In genomic region chr10:51233592-51233991, GRCm38 (mm10) we compare ENCODE assay signal across 26 mouse cellular contexts.
DNase-seq lines count a peak whose midpoint lies in the region; ATAC-seq and TF ChIP-seq lines count a peak whose summit lies in the region.
"Had no signal": no experiment of that assay in that cellular context is flagged by ENCODE, and none has a peak within 500 bp of the region (broad histone marks: within the 10 kb centered on the region; RNA-seq: fewer than 3 reads in every experiment).

No protein-coding gene starts in this region.

- no peak overlapping the region for H3K4me2 ChIP-seq in liver, embryonic 12.5 days
- H3K4me2 ChIP-seq in myocyte (ENCODE audit: low read depth): no peak overlapping the region
- no peak overlapping the region for H3K4me2 ChIP-seq in forebrain, embryonic 11.5 days (ENCODE audit: low read depth, low read length, severe bottlenecking)
- H3K4me2 ChIP-seq: embryonic facial prominence, embryonic 12.5 days; forebrain, embryonic 13.5 days; heart, embryonic 11.5 days; hindbrain, embryonic 13.5 days had no signal

- H3ac ChIP-seq in myocyte (ENCODE audit: control insufficient read depth, insufficient read length): no peak overlapping the region

- H3K36me3 ChIP-seq in liver, adult 2 months (ENCODE audit: control insufficient read depth, insufficient read depth, low read length): no peaks in the 10 kb centered on the region
- H3K36me3 ChIP-seq in liver, embryonic 12.5 days: no peaks in the 10 kb centered on the region
- H3K36me3 ChIP-seq in myocyte (ENCODE audit: control insufficient read depth, insufficient read depth): no peaks in the 10 kb centered on the region
- H3K36me3 ChIP-seq in forebrain, embryonic 11.5 days (ENCODE audit: control insufficient read depth, insufficient read depth, low read length): no peaks in the 10 kb centered on the region
- no peaks in the 10 kb centered on the region for H3K36me3 ChIP-seq in kidney, adult 2 months (ENCODE audit: control insufficient read depth, insufficient read depth, low read length)
- H3K36me3 ChIP-seq: embryonic facial prominence, embryonic 12.5 days; hindbrain, embryonic 10.5 days; hindbrain, embryonic 13.5 days had no signal

- no peaks in the 10 kb centered on the region for H3K79me2 ChIP-seq in liver, adult 2 months (ENCODE audit: control insufficient read depth, insufficient read depth, low read length)
- no peaks in the 10 kb centered on the region for H3K79me2 ChIP-seq in myocyte (ENCODE audit: control insufficient read depth, insufficient read depth)

- H3K9me3 ChIP-seq in liver, embryonic 12.5 days (replicated peaks): no peaks in the 10 kb centered on the region
- H3K9me3 ChIP-seq in forebrain, embryonic 11.5 days (ENCODE audit: control insufficient read depth, low read length): no peaks in the 10 kb centered on the region
- H3K9me3 ChIP-seq: embryonic facial prominence, embryonic 12.5 days; forebrain, embryonic 13.5 days; hindbrain, embryonic 10.5 days; hindbrain, embryonic 13.5 days had no signal

- no peaks in the 10 kb centered on the region for H3K27me3 ChIP-seq in liver, adult 2 months (ENCODE audit: control insufficient read depth, insufficient read depth, low read length)
- no peaks in the 10 kb centered on the region for H3K27me3 ChIP-seq in liver, embryonic 12.5 days (replicated peaks)
- H3K27me3 ChIP-seq in myocyte (ENCODE audit: control insufficient read depth, insufficient read depth, insufficient read length): no peaks in the 10 kb centered on the region
- H3K27me3 ChIP-seq in forebrain, embryonic 11.5 days (ENCODE audit: control insufficient read depth, insufficient read depth, low read length): no peaks in the 10 kb centered on the region
- H3K27me3 ChIP-seq in kidney, adult 2 months (replicated peaks; ENCODE audit: control insufficient read depth, insufficient read depth, low read length): no peaks in the 10 kb centered on the region
- H3K27me3 ChIP-seq: embryonic facial prominence, embryonic 12.5 days; forebrain, embryonic 13.5 days had no signal

- no peak overlapping the region for H3K27ac ChIP-seq in liver, adult 2 months (replicated peaks; ENCODE audit: insufficient read depth, low read depth, low read length)
- H3K27ac ChIP-seq in liver, embryonic 12.5 days: no peak overlapping the region
- no peak overlapping the region for H3K27ac ChIP-seq in forebrain, embryonic 11.5 days (ENCODE audit: low read depth, low read length)
- H3K27ac ChIP-seq in kidney, adult 2 months (ENCODE audit: insufficient read depth, low read depth, low read length): no peak overlapping the region
- H3K27ac ChIP-seq: embryonic facial prominence, embryonic 12.5 days; forebrain, embryonic 13.5 days; gastrocnemius, adult 2 months; hindbrain, embryonic 10.5 days; hindbrain, embryonic 13.5 days had no signal

- no peak overlapping the region for H3K9ac ChIP-seq in liver, adult 2 months (ENCODE audit: low read depth, low read length)
- no peak overlapping the region for H3K9ac ChIP-seq in liver, embryonic 12.5 days
- H3K9ac ChIP-seq in forebrain, embryonic 11.5 days (ENCODE audit: low read length): no peak overlapping the region
- H3K9ac ChIP-seq: embryonic facial prominence, embryonic 12.5 days; forebrain, embryonic 13.5 days; hindbrain, embryonic 13.5 days had no signal

- TF ChIP-seq CTCF in liver, adult 2 months (IDR thresholded peaks at IDR 0.05; ENCODE audit: low read depth, low read length): no peak
- no peak for TF ChIP-seq CTCF in kidney, adult 2 months (conservative IDR thresholded peaks at IDR 0.05; ENCODE audit: insufficient read depth, insufficient read length, low read depth, low read length)

- no peak for TF ChIP-seq POLR2A in liver, adult 2 months (IDR thresholded peaks at IDR 0.05; ENCODE audit: extremely low read depth, insufficient read depth, low read length)
- TF ChIP-seq POLR2A in myocyte (IDR thresholded peaks at IDR 0.05; ENCODE audit: insufficient read length, low read depth): no peak
- no peak for TF ChIP-seq POLR2A in kidney, adult 2 months (IDR thresholded peaks at IDR 0.05; ENCODE audit: low read depth, low read length)

- no peak overlapping the region for H3K4me3 ChIP-seq in liver, adult 2 months (ENCODE audit: insufficient read depth, low read depth, low read length)
- H3K4me3 ChIP-seq in liver, embryonic 12.5 days: no peak overlapping the region
- no peak overlapping the region for H3K4me3 ChIP-seq in myocyte
- H3K4me3 ChIP-seq in forebrain, embryonic 11.5 days (ENCODE audit: low read depth, low read length): no peak overlapping the region
- no peak overlapping the region for H3K4me3 ChIP-seq in kidney, adult 2 months (ENCODE audit: insufficient read depth, low read depth, low read length)
- H3K4me3 ChIP-seq: embryonic facial prominence, embryonic 12.5 days; erythroblast, embryonic 14.5 days; forebrain, embryonic 13.5 days; gastrocnemius, adult 2 months; hindbrain, embryonic 10.5 days; hindbrain, embryonic 13.5 days had no signal

- ATAC-seq in liver, embryonic 12.5 days: no peak
- no peak for ATAC-seq in forebrain, embryonic 11.5 days (replicated peaks; ENCODE audit: low FRiP score)
- ATAC-seq: activated CD4-positive, CD25-positive, alpha-beta regulatory T cell, adult 4 months; forebrain, embryonic 13.5 days; forebrain, embryonic 16.5 days; hindbrain, embryonic 16.5 days had no signal

- DNase-seq in embryo, embryonic 10 days (ENCODE audit: low spot score): peak; percentile 34
- DNase-seq in embryo, embryonic 9.5 days (ENCODE audit: extremely low spot score): no peak
- DNase-seq in liver, adult 2 months (ENCODE audit: extremely low read depth, low read depth, low spot score): peak; percentile 5
- DNase-seq in forelimb bud, embryonic 11.5 days (ENCODE audit: low read depth, low spot score): peak; percentile 57
- DNase-seq in forebrain, embryonic 11.5 days (ENCODE audit: low spot score): no peak
- DNase-seq in kidney, adult 2 months: no peak
- DNase-seq: adrenal gland, adult 8-10 months; adrenal gland, postnatal 25 days; cerebellum, adult 11-12 months; cerebellum, adult 8-10 months; cerebellum, postnatal 10 days; cerebellum, postnatal 36 days; gastrocnemius, adult 2 months; gastrocnemius, postnatal 14 days; heart, adult 11 months had no signal

- H3K4me1 ChIP-seq in liver, adult 2 months (ENCODE audit: control insufficient read depth, insufficient read depth, low read length): no peaks in the 10 kb centered on the region; the same call in 1 of the 2 replicates
- no peaks in the 10 kb centered on the region for H3K4me1 ChIP-seq in liver, embryonic 12.5 days
- peaks cover 4% of the 10 kb centered on the region; the same call in 1 of the 2 replicates for H3K4me1 ChIP-seq in forebrain, embryonic 11.5 days (replicated peaks; ENCODE audit: control insufficient read depth, insufficient read depth, low read length)
- no peaks in the 10 kb centered on the region for H3K4me1 ChIP-seq in kidney, adult 2 months (ENCODE audit: control insufficient read depth, insufficient read depth, low read length)
- H3K4me1 ChIP-seq: embryonic facial prominence, embryonic 12.5 days had no signal

- 70% methylated on average over 2 of the region's 2 CpGs for WGBS in liver, adult 2 months
- WGBS in liver, embryonic 12.5 days (ENCODE audit: insufficient replicate concordance): 46% methylated on average over 2 of the region's 2 CpGs
- WGBS in forebrain, embryonic 11.5 days: 80% methylated on average over 2 of the region's 2 CpGs
- 83% methylated on average over 2 of the region's 2 CpGs for WGBS in kidney, adult 2 months

TF ChIP-seq in myocyte, 11 proteins besides CTCF, POLR2A, EP300 and RAD21:
- peak in 1 of 3 experiments; percentile 88 for TF ChIP-seq MYOD1 (IDR thresholded peaks at IDR 0.05; ENCODE audit: control insufficient read depth in 1 of 3, insufficient read length in 2 of 3, low read depth in 2 of 3)
- TF ChIP-seq MAX (IDR thresholded peaks at IDR 0.05; ENCODE audit: low read depth): no peak
- no peak for TF ChIP-seq E2F4 (IDR thresholded peaks at IDR 0.05; ENCODE audit: insufficient read depth)
- TF ChIP-seq TCF12 (IDR thresholded peaks at IDR 0.05; ENCODE audit: insufficient read depth, poor library complexity, severe bottlenecking): peak; percentile 65

Comparison
In these comparisons a context has a peak if more than half of its experiments do, and no peak if none do; other contexts are left out.
1. DNase-seq: peak in embryo, embryonic 10 days (single experiment), liver, adult 2 months (single experiment) and forelimb bud, embryonic 11.5 days (single experiment); none in embryo, embryonic 9.5 days (single experiment), forebrain, embryonic 11.5 days (single experiment) and kidney, adult 2 months (single experiment).